Mouse (Mus musculus): ENCODE data around the gene Hcfc1r1. TPM values are rescaled to one million over a fixed set of nuclear protein-coding genes. Genes with fewer than 3 reads are reported as not detected.

The Hcfc1r1 gene
- polyA plus RNA-seq, 1 experiment from 2014 or later, result 39.7 TPM

GRCm38 (mm10) chr17:23700079-23700478 is 26.7 kb downstream of the Hcfc1r1 start:
- Histone ChIP-seq H3K27ac (replicated peaks) (peak overlapping the region; percentile 55; the same call in 1 of the 2 replicates), H3K9me3 (no peaks in the 10 kb centered on the region)

GRCm38 (mm10) chr17:23703301-23703700 is 29.9 kb downstream of the Hcfc1r1 start:
- no peak overlapping the region for H3K4me3 ChIP-seq
- H3K36me3 ChIP-seq (replicated peaks), result no peaks in the 10 kb centered on the region
- H3K9me3 ChIP-seq, result no peaks in the 10 kb centered on the region
- no peak overlapping the region for H3K27ac ChIP-seq (replicated peaks)
- peaks cover 33% of the 10 kb centered on the region for H3K4me1 ChIP-seq
- peaks cover 43% of the 10 kb centered on the region for H3K27me3 ChIP-seq (replicated peaks; ENCODE audit: low read depth, poor library complexity, severe bottlenecking)
- DNase-seq (ENCODE audit: low spot score), result no peak
- 88% methylated on average over 9 of the region's 9 CpGs for WGBS

More at GRCm38 (mm10) chr17:23700079-23700478, 26.7 kb downstream of the Hcfc1r1 start:
- WGBS, result under 1% methylated on average over 28 of the region's 28 CpGs
- peak overlapping the region; percentile 84 for H3K4me3 ChIP-seq
- peaks cover 49% of the 10 kb centered on the region for H3K4me1 ChIP-seq
- DNase-seq (ENCODE audit: low spot score), result peak; percentile 92
- H3K36me3 ChIP-seq (replicated peaks), result no peaks in the 10 kb centered on the region
- H3K27me3 ChIP-seq (replicated peaks; ENCODE audit: low read depth, poor library complexity, severe bottlenecking), result peaks cover 51% of the 10 kb centered on the region

GRCm38 (mm10) chr17:23704741-23705140 is 31.3 kb downstream of the Hcfc1r1 start:
- DNase-seq (ENCODE audit: low spot score), result peak; percentile 28
- H3K27me3 ChIP-seq (replicated peaks; ENCODE audit: low read depth, poor library complexity, severe bottlenecking), result peaks cover 28% of the 10 kb centered on the region
- H3K27ac ChIP-seq (replicated peaks), result no peak overlapping the region
- H3K4me3 ChIP-seq, result no peak overlapping the region
- H3K36me3 ChIP-seq (replicated peaks), result no peaks in the 10 kb centered on the region
- WGBS, result 53% methylated on average over 7 of the region's 7 CpGs
- H3K9me3 ChIP-seq, result no peaks in the 10 kb centered on the region
- H3K4me1 ChIP-seq, result peaks cover 20% of the 10 kb centered on the region

GRCm38 (mm10) chr17:23705525-23706104 is 32.2 kb downstream of the Hcfc1r1 start:
- H3K27me3 ChIP-seq (replicated peaks; ENCODE audit: low read depth, poor library complexity, severe bottlenecking), result peaks cover 27% of the 10 kb centered on the region
- H3K9me3 ChIP-seq, result no peaks in the 10 kb centered on the region
- H3K27ac ChIP-seq (replicated peaks), result no peak overlapping the region
- peaks cover 14% of the 10 kb centered on the region for H3K4me1 ChIP-seq
- 80% methylated on average over 7 of the region's 7 CpGs for WGBS
- no peak overlapping the region for H3K4me3 ChIP-seq
- DNase-seq (ENCODE audit: low spot score), result no peak
- no peaks in the 10 kb centered on the region for H3K36me3 ChIP-seq (replicated peaks)

- Histone ChIP-seq H3K9me3 (no peaks in the 10 kb centered on the region), H3K4me1 (peaks cover 14% of the 10 kb centered on the region), H3K27ac (replicated peaks) (no peak overlapping the region), H3K27me3 (replicated peaks; ENCODE audit: low read depth, poor library complexity, severe bottlenecking) (peaks cover 23% of the 10 kb centered on the region), H3K4me3 (no peak overlapping the region), H3K36me3 (replicated peaks) (no peaks in the 10 kb centered on the region)
- DNase-seq (ENCODE audit: low spot score), result peak; percentile 86
- WGBS, result 0% methylated on average over 3 of the region's 3 CpGs
Measured at GRCm38 (mm10) chr17:23706212-23706611, 32.8 kb downstream of the Hcfc1r1 start.

GRCm38 (mm10) chr17:23717003-23717402 is 43.6 kb downstream of the Hcfc1r1 start:
- DNase-seq (ENCODE audit: low spot score), result no peak
- Histone ChIP-seq H3K4me1 (peaks cover 4% of the 10 kb centered on the region), H3K4me3 (no peak overlapping the region), H3K27me3 (replicated peaks; ENCODE audit: low read depth, poor library complexity, severe bottlenecking) (peaks cover 26% of the 10 kb centered on the region), H3K27ac (replicated peaks) (no peak overlapping the region), H3K9me3 (no peaks in the 10 kb centered on the region), H3K36me3 (replicated peaks) (no peaks in the 10 kb centered on the region)
- 67% methylated on average over 2 of the region's 2 CpGs for WGBS

- peaks cover 4% of the 10 kb centered on the region for H3K4me1 ChIP-seq
- H3K36me3 ChIP-seq (replicated peaks), result no peaks in the 10 kb centered on the region
- H3K27me3 ChIP-seq (replicated peaks; ENCODE audit: low read depth, poor library complexity, severe bottlenecking), result peaks cover 26% of the 10 kb centered on the region
- DNase-seq (ENCODE audit: low spot score), result no peak
- WGBS, result 11% methylated on average over 1 of the region's 1 CpGs
- no peaks in the 10 kb centered on the region for H3K9me3 ChIP-seq
- H3K4me3 ChIP-seq, result no peak overlapping the region
- no peak overlapping the region for H3K27ac ChIP-seq (replicated peaks)
Measured at GRCm38 (mm10) chr17:23719455-23719854, 46.1 kb downstream of the Hcfc1r1 start.

- H3K27me3 ChIP-seq (replicated peaks; ENCODE audit: low read depth, poor library complexity, severe bottlenecking), result peaks cover 26% of the 10 kb centered on the region
- no peaks in the 10 kb centered on the region for H3K9me3 ChIP-seq
- DNase-seq (ENCODE audit: low spot score), result no peak
- 82% methylated on average over 2 of the region's 2 CpGs for WGBS
- no peak overlapping the region for H3K4me3 ChIP-seq
- H3K36me3 ChIP-seq (replicated peaks), result no peaks in the 10 kb centered on the region
- peaks cover 15% of the 10 kb centered on the region for H3K4me1 ChIP-seq
- no peak overlapping the region for H3K27ac ChIP-seq (replicated peaks)
Measured at GRCm38 (mm10) chr17:23721886-23722285, 48.5 kb downstream of the Hcfc1r1 start.

GRCm38 (mm10) chr17:23722376-23723125 is 49.2 kb downstream of the Hcfc1r1 start, which contains the start of gene 1520401A03Rik:
Gene 1520401A03Rik (minus strand): TSS chr17:23722783.
- 70% methylated on average over 7 of the region's 7 CpGs for WGBS
- H3K27ac ChIP-seq (replicated peaks), result no peak within 1 kb of the TSS

More at GRCm38 (mm10) chr17:23722376-23723125, 49.2 kb downstream of the Hcfc1r1 start, which contains the start of gene 1520401A03Rik:
- H3K27me3 ChIP-seq (replicated peaks; ENCODE audit: low read depth, poor library complexity, severe bottlenecking), result peaks cover 26% of the 10 kb centered on the region
- H3K4me3 ChIP-seq, result no peak within 1 kb of the TSS
- peaks cover 22% of the 10 kb centered on the region for H3K4me1 ChIP-seq
- no peaks in the 10 kb centered on the region for H3K36me3 ChIP-seq (replicated peaks)
- no peak for DNase-seq (ENCODE audit: low spot score)
- H3K9me3 ChIP-seq, result no peaks in the 10 kb centered on the region

Other genes starting within 250 kb of the Hcfc1r1 start
- gene Vmn2r117, start 193.9 kb upstream of the Hcfc1r1 start, polyA plus RNA-seq (2016; fragmentation: Nextera tagmentation; extraction: Ambion mirVana), result not detected in 2 replicates
- 27.2 and 31.0 TPM in 2 replicates for gene Zfp213, start 109.4 kb upstream of the Hcfc1r1 start, polyA plus RNA-seq (2016; fragmentation: Nextera tagmentation; extraction: Ambion mirVana)
- 22.4 and 24.4 TPM in 2 replicates for gene Zfp13, start 74.1 kb upstream of the Hcfc1r1 start, polyA plus RNA-seq (2016; fragmentation: Nextera tagmentation; extraction: Ambion mirVana)
- gene Zscan10, start 72.7 kb upstream of the Hcfc1r1 start, polyA plus RNA-seq (2016; fragmentation: Nextera tagmentation; extraction: Ambion mirVana), result 0.71 and 1.0 TPM in 2 replicates
- 0.68 and 0.69 TPM in 2 replicates for gene Mmp25, start 28.3 kb upstream of the Hcfc1r1 start, polyA plus RNA-seq (2016; fragmentation: Nextera tagmentation; extraction: Ambion mirVana)
- 0.85 and 1.2 TPM in 2 replicates for gene Bicdl2, start 13.1 kb upstream of the Hcfc1r1 start, polyA plus RNA-seq (2016; fragmentation: Nextera tagmentation; extraction: Ambion mirVana)
- 70.9 and 72.2 TPM in 2 replicates for gene Thoc6, start 286 bp downstream of the Hcfc1r1 start, polyA plus RNA-seq (2016; fragmentation: Nextera tagmentation; extraction: Ambion mirVana)
- gene Tnfrsf12a, start 3.9 kb downstream of the Hcfc1r1 start, polyA plus RNA-seq (2016; fragmentation: Nextera tagmentation; extraction: Ambion mirVana), result 4.6 and 6.4 TPM in 2 replicates
- gene Cldn6, start 5.7 kb downstream of the Hcfc1r1 start, polyA plus RNA-seq (2016; fragmentation: Nextera tagmentation; extraction: Ambion mirVana), result 77.2 and 81.3 TPM in 2 replicates
- 10.5 and 13.5 TPM in 2 replicates for gene Cldn9, start 10.4 kb downstream of the Hcfc1r1 start, polyA plus RNA-seq (2016; fragmentation: Nextera tagmentation; extraction: Ambion mirVana)
- gene 1520401A03Rik, start 49.2 kb downstream of the Hcfc1r1 start, polyA plus RNA-seq (2016; fragmentation: Nextera tagmentation; extraction: Ambion mirVana), result 0.05 TPM in 1 of 2 replicates, not detected in the other
- 61.6 and 62.0 TPM in 2 replicates for gene Pkmyt1, start 52.7 kb downstream of the Hcfc1r1 start, polyA plus RNA-seq (2016; fragmentation: Nextera tagmentation; extraction: Ambion mirVana)
- gene Paqr4, start 67.3 kb downstream of the Hcfc1r1 start, polyA plus RNA-seq (2016; fragmentation: Nextera tagmentation; extraction: Ambion mirVana), result 12.6 and 14.1 TPM in 2 replicates
- gene Kremen2, start 72.2 kb downstream of the Hcfc1r1 start, polyA plus RNA-seq (2016; fragmentation: Nextera tagmentation; extraction: Ambion mirVana), result 8.3 and 9.6 TPM in 2 replicates
- gene Flywch1, start 98.0 kb downstream of the Hcfc1r1 start, polyA plus RNA-seq (2016; fragmentation: Nextera tagmentation; extraction: Ambion mirVana), result 168 and 178 TPM in 2 replicates
- gene Flywch2, start 112.5 kb downstream of the Hcfc1r1 start, polyA plus RNA-seq (2016; fragmentation: Nextera tagmentation; extraction: Ambion mirVana), result 35.4 and 41.3 TPM in 2 replicates
- 511 and 516 TPM in 2 replicates for gene Srrm2, start 116.9 kb downstream of the Hcfc1r1 start, polyA plus RNA-seq (2016; fragmentation: Nextera tagmentation; extraction: Ambion mirVana)
- gene Elob, start 155.5 kb downstream of the Hcfc1r1 start, polyA plus RNA-seq (2016; fragmentation: Nextera tagmentation; extraction: Ambion mirVana), result 1,075 and 1,103 TPM in 2 replicates
- gene Prss33, start 162.5 kb downstream of the Hcfc1r1 start, polyA plus RNA-seq (2016; fragmentation: Nextera tagmentation; extraction: Ambion mirVana), result 0.21 TPM in 1 of 2 replicates, not detected in the other
- gene Prss32, start 170.3 kb downstream of the Hcfc1r1 start, polyA plus RNA-seq (2016; fragmentation: Nextera tagmentation; extraction: Ambion mirVana), result 0.45 TPM in 1 of 2 replicates, not detected in the other
- 3.2 and 3.6 TPM in 2 replicates for gene Prss41, start 170.6 kb downstream of the Hcfc1r1 start, polyA plus RNA-seq (2016; fragmentation: Nextera tagmentation; extraction: Ambion mirVana)
- gene Prss21, start 194.5 kb downstream of the Hcfc1r1 start, polyA plus RNA-seq (2016; fragmentation: Nextera tagmentation; extraction: Ambion mirVana), result not detected in 2 replicates
- not detected in 2 replicates for gene Dcpp1, start 207.3 kb downstream of the Hcfc1r1 start, polyA plus RNA-seq (2016; fragmentation: Nextera tagmentation; extraction: Ambion mirVana)
- not detected in 2 replicates for gene Dcpp2, start 207.3 kb downstream of the Hcfc1r1 start, polyA plus RNA-seq (2016; fragmentation: Nextera tagmentation; extraction: Ambion mirVana)
- not detected in 2 replicates for gene Dcpp3, start 243.9 kb downstream of the Hcfc1r1 start, polyA plus RNA-seq (2016; fragmentation: Nextera tagmentation; extraction: Ambion mirVana)